ENCODE assay signal across 24 mouse cellular contexts in genomic region chr3:129943813-129944212, GRCm38 (mm10). TPM values are rescaled to one million over a fixed set of nuclear protein-coding genes. Genes with fewer than 3 reads are reported as not detected.
DNase-seq lines count a peak whose midpoint lies in the region; ATAC-seq and TF ChIP-seq lines count a peak whose summit lies in the region.
"Had no signal": no experiment of that assay in that cellular context is flagged by ENCODE, and none has a peak within 500 bp of the region (broad histone marks: within the 10 kb centered on the region; RNA-seq: fewer than 3 reads in every experiment).

No protein-coding gene starts in this region.

- no peak for TF ChIP-seq POLR2A in lung, adult 2 months (IDR thresholded peaks at IDR 0.05; ENCODE audit: borderline replicate concordance, extremely low read depth, low read depth, low read length)
- no peak for TF ChIP-seq POLR2A in MEL (IDR thresholded peaks at IDR 0.05; ENCODE audit: control insufficient read depth in 1 of 2, insufficient read depth in 1 of 2, low read depth in 1 of 2, low read length in 2 of 2, poor library complexity in 1 of 2)

- peaks cover 0 to 9% of the 10 kb centered on the region in 2 experiments; a peak in 2 of 4 replicates for H3K36me3 ChIP-seq in MEL (ENCODE audit: control insufficient read depth in 1 of 2, insufficient read depth in 2 of 2, low read length in 2 of 2)
- H3K36me3 ChIP-seq: embryonic facial prominence, embryonic 15.5 days; forebrain, embryonic 10.5 days; forebrain, embryonic 15.5 days; heart, embryonic 12.5 days; hindbrain, embryonic 12.5 days had no signal

- TF ChIP-seq EP300 in MEL (IDR thresholded peaks at IDR 0.05; ENCODE audit: low read depth in 1 of 2, low read length in 2 of 2): no peak

- no peaks in the 10 kb centered on the region for H3K79me2 ChIP-seq in MEL (ENCODE audit: control insufficient read depth, insufficient read depth, low read length, poor library complexity)

- H3K9me3 ChIP-seq in MEL (replicated peaks; ENCODE audit: insufficient read depth, low read length): no peaks in the 10 kb centered on the region
- H3K9me3 ChIP-seq: embryonic facial prominence, embryonic 15.5 days; forebrain, embryonic 10.5 days; forebrain, embryonic 15.5 days; heart, embryonic 12.5 days; hindbrain, embryonic 12.5 days had no signal

- no peak for TF ChIP-seq CTCF in lung, adult 2 months (IDR thresholded peaks at IDR 0.05; ENCODE audit: insufficient read depth, low read length)
- TF ChIP-seq CTCF in MEL (IDR thresholded peaks at IDR 0.05 in 2 of 3, conservative IDR thresholded peaks at IDR 0.05 in 1 of 3; ENCODE audit: control insufficient read depth in 1 of 3, insufficient read depth in 1 of 3, low read depth in 2 of 3, low read length in 3 of 3, poor library complexity in 1 of 3, severe bottlenecking in 1 of 3): no peak

- no peak overlapping the region for H3K27ac ChIP-seq in MEL (ENCODE audit: control insufficient read depth, low read depth, low read length)
- H3K27ac ChIP-seq: embryonic facial prominence, embryonic 15.5 days; forebrain, embryonic 10.5 days; forebrain, embryonic 15.5 days; heart, adult 2 months; hindbrain, embryonic 12.5 days had no signal

- DNase-seq in lung, postnatal 25 days (ENCODE audit: low spot score): peak; percentile 35
- DNase-seq in lung, adult 2 months: no peak
- DNase-seq in MEL (ENCODE audit: low read depth, low spot score): peak; percentile 11
- no peak for DNase-seq in adrenal gland, adult (ENCODE audit: inconsistent age in 2 of 2, low spot score in 1 of 2)
- no peak for DNase-seq in spleen, postnatal 4 days (ENCODE audit: low spot score in 2 of 2)
- DNase-seq: adrenal gland, adult 2 months; adrenal gland, postnatal 25 days; cerebellum, adult 2 months; cerebellum, postnatal 10 days; embryo, embryonic 11 days; gastrocnemius, postnatal 36 days; heart, adult 2 months; heart, postnatal 36 days had no signal

- H3K4me1 ChIP-seq in lung, adult 2 months (ENCODE audit: control insufficient read depth, insufficient read depth, low read length): no peaks in the 10 kb centered on the region
- H3K4me1 ChIP-seq in MEL (ENCODE audit: control insufficient read depth in 1 of 2, insufficient read depth in 2 of 2, low read length in 2 of 2): peaks cover 4 to 12% of the 10 kb centered on the region in 2 experiments; a peak in 2 of 4 replicates
- H3K4me1 ChIP-seq: embryonic facial prominence, embryonic 15.5 days; forebrain, embryonic 10.5 days; forebrain, embryonic 15.5 days; heart, embryonic 12.5 days; hindbrain, embryonic 12.5 days had no signal

- H3K9ac ChIP-seq in MEL (ENCODE audit: control insufficient read depth, low read depth, low read length, poor library complexity, severe bottlenecking): no peak overlapping the region
- H3K9ac ChIP-seq: embryonic facial prominence, embryonic 15.5 days; forebrain, embryonic 15.5 days; heart, embryonic 12.5 days; hindbrain, embryonic 12.5 days had no signal

- no peaks in the 10 kb centered on the region for H3K27me3 ChIP-seq in MEL (ENCODE audit: control insufficient read depth in 1 of 2, insufficient read depth in 2 of 2, low read length in 2 of 2)
- H3K27me3 ChIP-seq: embryonic facial prominence, embryonic 15.5 days; forebrain, embryonic 15.5 days; heart, embryonic 12.5 days; hindbrain, embryonic 12.5 days; Patski had no signal

- peak; percentile 64 for ATAC-seq in granulocyte monocyte progenitor cell, adult 5-6 weeks (replicated peaks; ENCODE audit: poor library complexity, severe bottlenecking)
- ATAC-seq in monocyte, adult 5-6 weeks (replicated peaks; ENCODE audit: insufficient number of reproducible peaks, low FRiP score, low TSS enrichment, poor library complexity, severe bottlenecking): peak; percentile 75
- ATAC-seq: activated CD4-positive, CD25-positive, alpha-beta regulatory T cell, adult 4 months; forebrain, embryonic 15.5 days; hindbrain, embryonic 16.5 days; Patski had no signal

- TF ChIP-seq RAD21 in MEL (IDR thresholded peaks at IDR 0.05; ENCODE audit: low read depth, low read length): no peak

- WGBS in lung, adult 2 months: 32% methylated on average over 4 of the region's 4 CpGs

- H3K4me3 ChIP-seq in lung, adult 2 months (replicated peaks; ENCODE audit: extremely low read depth, low read depth, low read length): no peak overlapping the region
- no peak overlapping the region for H3K4me3 ChIP-seq in MEL (ENCODE audit: control insufficient read depth in 1 of 2, insufficient read depth in 1 of 2, low read depth in 2 of 2, low read length in 2 of 2)
- H3K4me3 ChIP-seq: embryonic facial prominence, embryonic 15.5 days; erythroblast, embryonic 14.5 days; forebrain, embryonic 10.5 days; forebrain, embryonic 15.5 days; heart, adult 2 months; heart, embryonic 12.5 days; hindbrain, embryonic 12.5 days had no signal

TF ChIP-seq in MEL, 35 proteins besides CTCF, POLR2A, EP300 and RAD21:
- TF ChIP-seq CHD1 (IDR thresholded peaks at IDR 0.05; ENCODE audit: low read depth, low read length) (no peak), POLR2AphosphoS5 (IDR thresholded peaks at IDR 0.05; ENCODE audit: borderline replicate concordance, low read depth, low read length) (no peak), MXI1 (IDR thresholded peaks at IDR 0.05; ENCODE audit: low read depth, low read length) (no peak), RCOR1 (IDR thresholded peaks at IDR 0.05; ENCODE audit: low read depth, low read length) (no peak), TCF12 (IDR thresholded peaks at IDR 0.05; ENCODE audit: low read depth, low read length) (no peak), GATA1 (IDR thresholded peaks at IDR 0.05; ENCODE audit: low read depth, low read length) (0 out of 2 replicates have a peak, but pooled peaks have one; percentile 25)

RNA-seq across cellular contexts. Expression of gene Mcub, which starts 26.2 kb away (rescaled TPM):
- polyA plus RNA-seq in lung, adult 2 months (2012; rRNA removed): 9.2 and 10.3 TPM in 2 replicates
- not detected in 2 replicates for total RNA-seq in MEL (2012; rRNA removed)
- not detected for polyA plus RNA-seq in MEL (2012; ENCODE audit: insufficient read depth in 1 of 2, insufficient read length in 2 of 2, low read depth in 1 of 2, low replicate concordance in 2 of 2, missing spikeins in 1 of 2)
- 4.6 and 12.8 TPM in 2 replicates for total RNA-seq in granulocyte monocyte progenitor cell, adult 5-6 weeks (2014; fragmentation: Nextera tagmentation)
- total RNA-seq in granulocyte monocyte progenitor cell, adult 5-6 weeks (2017): 1.9 and 4.2 TPM in 2 replicates
- 28.2 to 53.7 TPM (median 52.6 TPM) in 3 replicates for total RNA-seq in monocyte, adult 5-6 weeks (2017)

RNA-seq across cellular contexts. Expression of gene Casp6, which starts 42.6 kb away (rescaled TPM):
- polyA plus RNA-seq in lung, adult 2 months (2012; rRNA removed): 40.6 and 41.5 TPM in 2 replicates
- total RNA-seq in MEL (2012; rRNA removed): 8.7 and 9.3 TPM in 2 replicates
- polyA plus RNA-seq in MEL (2012; ENCODE audit: insufficient read depth in 1 of 2, insufficient read length in 2 of 2, low read depth in 1 of 2, low replicate concordance in 2 of 2, missing spikeins in 1 of 2): 10 to 100 TPM in 1 of 2 experiments, not detected in 1; 34.2 TPM
- total RNA-seq in granulocyte monocyte progenitor cell, adult 5-6 weeks (2014; fragmentation: Nextera tagmentation): 9.1 and 17.5 TPM in 2 replicates
- total RNA-seq in granulocyte monocyte progenitor cell, adult 5-6 weeks (2017): 8.1 and 9.8 TPM in 2 replicates
- total RNA-seq in monocyte, adult 5-6 weeks (2017): 9.5 to 15.4 TPM (median 11.7 TPM) in 3 replicates

Comparison
In these comparisons a context has a peak if more than half of its experiments do, and no peak if none do; other contexts are left out.
1. DNase-seq: peak in lung, postnatal 25 days (single experiment) and MEL (single experiment); none in lung, adult 2 months (single experiment), adrenal gland, adult (0 of 2) and spleen, postnatal 4 days (0 of 2).